Mouse (Mus musculus) limb, embryonic 11.5 days (tissue): ENCODE data around the gene Gdpd1. TPM values are rescaled to one million over a fixed set of nuclear protein-coding genes. Genes with fewer than 3 reads are reported as not detected.
A peak's percentile ranks its signal among the peaks of the same experiment; 100 is the strongest.
"Not testable (repeated sequence)": the region's sequence is repeated elsewhere in the genome, so short reads cannot be mapped to it uniquely, and the experiment has no call there.

Source experiments
- ATAC-seq: fragments of 200-750 bp; cut with Nextera tagmentation; 2 replicates; pipeline ENCODE4 v1.8.0; 2017; ENCODE audit warnings: low read depth; ENCODE audit not compliant: insufficient number of reproducible peaks, low FRiP score, low TSS enrichment
- DNase-seq: peaks from one replicate; pipeline ENCODE4 v3.0.0-alpha.2; 2015; ENCODE audit warnings: low spot score
- H3K27ac ChIP-seq: fragments of 300-500 bp; sonication (generic); replicated peaks from 2 replicates; pipeline ENCODE4 v1.5.1; 2014; ENCODE audit warnings: low read depth, mild to moderate bottlenecking, low read length
- H3K27me3 ChIP-seq: fragments of 300-500 bp; sonication (generic); 2 replicates; pipeline ENCODE4 v1.6.1; 2014; ENCODE audit warnings: mild to moderate bottlenecking, low read length, mixed read lengths; ENCODE audit not compliant: control insufficient read depth, insufficient read depth
- H3K36me3 ChIP-seq: fragments of 300-500 bp; sonication (generic); 2 replicates; pipeline ENCODE4 v1.6.1; 2014; ENCODE audit warnings: mild to moderate bottlenecking, low read length, moderate library complexity, mixed read lengths; ENCODE audit not compliant: control insufficient read depth, insufficient read depth
- H3K4me1 ChIP-seq: fragments of 300-500 bp; sonication (generic); 2 replicates; pipeline ENCODE4 v1.6.1; 2014; ENCODE audit warnings: low read length, mixed read lengths; ENCODE audit not compliant: control insufficient read depth, insufficient read depth
- H3K4me2 ChIP-seq: fragments of 300-500 bp; sonication (generic); 2 replicates; pipeline ENCODE4 v1.6.1; 2014; ENCODE audit warnings: low read depth, mild to moderate bottlenecking, moderate library complexity; ENCODE audit not compliant: severe bottlenecking
- H3K4me3 ChIP-seq: fragments of 300-500 bp; sonication (generic); 2 replicates; pipeline ENCODE4 v1.5.1; 2014; ENCODE audit warnings: low read depth, low read length
- H3K9ac ChIP-seq: fragments of 300-500 bp; sonication (generic); 2 replicates; pipeline ENCODE4 v1.6.1; 2014; ENCODE audit warnings: mild to moderate bottlenecking, low read length
- H3K9me3 ChIP-seq: fragments of 300-500 bp; sonication (generic); 2 replicates; pipeline ENCODE4 v1.6.1; 2016; ENCODE audit warnings: low read length; ENCODE audit not compliant: control insufficient read depth
- WGBS: fragments of 180-500 bp; shearing (Covaris S2); extraction: QIAGEN DNeasy Blood & Tissue Kit; methylation state at CpG from one replicate; pipeline ENCODE4 v1.1.7; 2014; 5-methylcytosine and 5-hydroxymethylcytosine counted together
- polyA plus RNA-seq: library from polyadenylated mRNA; unstranded; fragments of >200 nt; fragmentation: Nextera tagmentation; extraction: Ambion mirVana; gene quantifications from 2 replicates; pipeline ENCODE4 v1.2.1, GENCODE M21; 2014

Gdpd1 gene
- polyA plus RNA-seq, 1 experiment from 2014 or later: 27.1 TPM

DNA sequence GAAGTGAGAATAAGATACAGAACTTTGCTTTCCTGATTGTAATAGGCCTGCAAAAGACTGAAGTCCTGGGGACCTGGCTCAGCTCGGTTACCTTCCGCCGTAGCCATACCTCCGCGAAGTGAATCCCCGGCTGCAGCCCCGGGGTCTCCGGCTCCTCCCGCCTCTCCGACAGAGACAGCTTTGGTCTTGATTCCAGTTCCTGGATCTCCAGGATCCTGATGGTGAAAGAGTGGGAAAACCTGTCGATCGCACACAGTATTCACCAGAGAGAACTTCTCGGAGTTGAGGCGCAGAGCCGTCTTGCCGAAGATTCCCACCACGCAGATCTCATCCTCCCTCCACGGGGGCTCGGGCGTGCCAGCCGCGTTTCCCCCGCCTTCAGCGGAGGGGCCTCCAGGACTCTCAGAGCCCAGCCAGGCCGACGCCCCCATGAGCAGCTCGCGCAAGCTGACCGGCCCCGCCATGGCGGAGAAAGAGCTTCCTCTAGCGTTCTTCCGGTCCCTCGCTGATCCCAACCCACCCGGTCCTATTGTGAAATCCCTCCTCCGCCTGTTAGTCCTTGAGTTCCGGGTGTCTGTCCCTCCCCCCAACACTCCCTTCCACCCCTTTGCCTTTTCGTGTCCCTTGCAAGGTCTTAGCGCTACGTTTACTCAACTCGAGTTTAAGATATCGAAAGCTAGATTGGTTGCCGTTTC is 12.6 kb upstream of the Gdpd1 start, which contains the start of gene Smg8:
Gene Smg8 (minus strand): TSS at position 485 of the 695 bp plus-strand sequence.
- H3K27ac ChIP-seq: peak within 1 kb of the TSS; percentile 11; the same call in 1 of the 2 replicates
- ATAC-seq: peak; percentile 73
- H3K9me3 ChIP-seq: no peaks in the 10 kb centered on the region
- peak within 1 kb of the TSS; percentile 71 for H3K4me2 ChIP-seq
- peak; percentile 84 for DNase-seq
- H3K4me3 ChIP-seq: peak within 1 kb of the TSS; percentile 72
- peaks cover 7% of the 10 kb centered on the region for H3K36me3 ChIP-seq
- peaks cover 14% of the 10 kb centered on the region for H3K4me1 ChIP-seq
- no peaks in the 10 kb centered on the region for H3K27me3 ChIP-seq
- H3K9ac ChIP-seq: peak within 1 kb of the TSS; percentile 96
- WGBS: under 1% methylated on average over 43 of the region's 43 CpGs

- Histone ChIP-seq H3K9ac (0 out of 2 replicates have a peak overlapping the region, but pooled peaks have one; percentile 96), H3K27ac (no peak overlapping the region), H3K9me3 (no peaks in the 10 kb centered on the region), H3K27me3 (no peaks in the 10 kb centered on the region), H3K4me2 (peak overlapping the region; percentile 71), H3K4me1 (peaks cover 14% of the 10 kb centered on the region), H3K36me3 (peaks cover 10% of the 10 kb centered on the region), H3K4me3 (peak overlapping the region; percentile 72)
- no peak for ATAC-seq
- WGBS: 92% methylated on average over 13 of the region's 13 CpGs
- no peak for DNase-seq
Observed at GRCm38 (mm10) chr11:87085461-87085860, 11.6 kb upstream of the Gdpd1 start.

DNA sequence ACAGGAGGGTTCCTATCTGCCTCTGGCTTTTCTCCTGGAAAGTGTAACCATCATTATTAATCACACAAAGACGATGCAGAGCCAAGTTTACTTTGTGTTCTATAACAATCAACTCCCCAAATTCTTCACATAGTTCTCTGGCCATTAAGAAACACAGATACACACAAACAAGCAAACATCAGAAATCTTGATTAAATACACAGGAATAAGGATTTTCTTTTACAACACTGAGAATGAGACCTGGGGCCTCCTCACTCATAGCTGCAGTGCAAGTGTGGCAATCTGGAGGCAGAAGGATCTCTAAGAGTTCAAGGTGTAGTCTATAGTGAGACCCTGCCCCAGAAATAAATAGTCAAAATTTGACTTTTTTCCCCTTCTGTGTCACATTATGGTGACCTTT is 9.8 kb upstream of the Gdpd1 start:
- Histone ChIP-seq H3K4me3 (no peak overlapping the region), H3K27me3 (no peaks in the 10 kb centered on the region), H3K27ac (no peak overlapping the region), H3K9me3 (no peaks in the 10 kb centered on the region), H3K9ac (no peak overlapping the region), H3K4me1 (peaks cover 14% of the 10 kb centered on the region), H3K4me2 (no peak overlapping the region), H3K36me3 (peaks cover 13% of the 10 kb centered on the region)
- DNase-seq: no peak
- 84% methylated on average over 1 of the region's 1 CpGs for WGBS
- no peak for ATAC-seq

DNA sequence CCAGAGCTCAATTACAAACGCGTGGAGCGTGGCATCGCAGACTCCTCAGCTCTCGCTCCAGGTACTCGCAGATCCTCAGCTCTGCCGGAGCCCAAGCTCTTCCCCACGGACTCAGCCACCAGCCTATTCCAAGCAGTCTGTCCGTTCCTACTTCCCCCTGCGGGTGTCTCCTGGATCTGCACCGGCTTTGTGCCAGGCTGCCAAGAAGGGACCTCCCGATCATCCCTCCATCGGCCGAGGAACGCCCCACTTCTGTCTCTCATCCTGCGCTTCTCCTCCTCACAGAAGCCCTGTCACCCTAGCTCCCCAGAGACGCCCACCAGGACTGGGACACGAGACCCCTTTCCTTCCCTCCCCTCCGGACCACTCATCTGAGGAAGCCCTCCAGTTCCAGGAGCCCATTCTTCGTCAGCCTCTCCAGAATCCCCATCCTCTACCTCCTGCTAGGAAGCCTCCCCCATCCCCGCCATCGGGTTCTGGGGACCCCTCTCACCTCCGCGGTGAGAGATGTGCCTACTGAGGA is 458 bp downstream of the Gdpd1 start:
- peaks cover 7% of the 10 kb centered on the region; the same call in 1 of the 2 replicates for H3K4me1 ChIP-seq
- peak overlapping the region; percentile 57 for H3K4me3 ChIP-seq
- peak; percentile 56 for ATAC-seq
- H3K27ac ChIP-seq: no peak overlapping the region; the same call in 1 of the 2 replicates
- peak overlapping the region; percentile 77 for H3K9ac ChIP-seq
- no peaks in the 10 kb centered on the region for H3K9me3 ChIP-seq
- H3K27me3 ChIP-seq: no peaks in the 10 kb centered on the region
- peak; percentile 78 for DNase-seq
- WGBS: under 1% methylated on average over 24 of the region's 24 CpGs
- H3K4me2 ChIP-seq: peak overlapping the region; percentile 80
- peaks cover 2% of the 10 kb centered on the region; the same call in 1 of the 2 replicates for H3K36me3 ChIP-seq

GRCm38 (mm10) chr11:87062087-87062486 is 11.8 kb downstream of the Gdpd1 start:
- Histone ChIP-seq H3K4me1 (no peaks in the 10 kb centered on the region), H3K27me3 (no peaks in the 10 kb centered on the region), H3K4me2 (no peak overlapping the region), H3K9me3 (no peaks in the 10 kb centered on the region), H3K9ac (no peak overlapping the region), H3K27ac (no peak overlapping the region), H3K36me3 (no peaks in the 10 kb centered on the region), H3K4me3 (no peak overlapping the region)
- WGBS: 66% methylated on average over 3 of the region's 3 CpGs
- DNase-seq (no peak), ATAC-seq (no peak)

GRCm38 (mm10) chr11:87060410-87060809 is 13.5 kb downstream of the Gdpd1 start:
- WGBS: 97% methylated on average over 2 of the region's 2 CpGs
- Histone ChIP-seq H3K9ac (no peak overlapping the region), H3K27me3 (no peaks in the 10 kb centered on the region), H3K4me1 (no peaks in the 10 kb centered on the region), H3K9me3 (no peaks in the 10 kb centered on the region), H3K4me3 (no peak overlapping the region), H3K27ac (no peak overlapping the region), H3K36me3 (no peaks in the 10 kb centered on the region), H3K4me2 (no peak overlapping the region)
- ATAC-seq (no peak), DNase-seq (no peak)

DNA sequence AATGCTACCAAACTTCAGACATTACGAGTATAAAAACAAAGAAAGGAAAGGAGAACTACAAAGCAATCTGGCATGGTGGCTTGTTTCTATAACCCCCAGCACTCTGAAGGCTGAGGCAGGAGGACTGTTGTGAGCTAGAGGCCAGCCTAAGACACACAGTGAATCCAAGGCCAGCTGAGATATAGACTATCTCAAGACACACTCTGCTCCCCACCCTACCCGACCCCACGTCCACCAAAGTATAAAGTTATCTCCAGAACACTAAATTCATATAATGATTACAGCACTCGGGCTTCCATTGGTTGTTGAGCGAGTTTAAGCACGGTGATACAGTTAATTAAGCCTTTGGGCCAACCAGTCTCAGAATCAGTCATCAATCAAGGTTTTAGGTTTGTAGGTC is 17.6 kb downstream of the Gdpd1 start:
- Histone ChIP-seq H3K36me3 (no peaks in the 10 kb centered on the region), H3K27me3 (no peaks in the 10 kb centered on the region), H3K4me3 (no peak overlapping the region), H3K4me2 (no peak overlapping the region), H3K4me1 (no peaks in the 10 kb centered on the region), H3K27ac (no peak overlapping the region), H3K9ac (no peak overlapping the region), H3K9me3 (no peaks in the 10 kb centered on the region)
- 85% methylated on average over 6 of the region's 6 CpGs for WGBS
- no peak for DNase-seq
- no peak for ATAC-seq

- H3K27me3 ChIP-seq, H3K36me3 ChIP-seq, H3K27ac ChIP-seq, H3K9me3 ChIP-seq, ATAC-seq, H3K4me3 ChIP-seq, H3K9ac ChIP-seq, H3K4me2 ChIP-seq, H3K4me1 ChIP-seq, DNase-seq: not testable (repeated sequence)
- WGBS: 89% methylated on average over 7 of the region's 7 CpGs
Observed at GRCm38 (mm10) chr11:87048900-87049299, 25.0 kb downstream of the Gdpd1 start.
